Mouse (Mus musculus) ovary, postnatal 36 days (tissue): ENCODE measurements at regions not wholly inside any gene's neighbourhood (a gene's known extent, or its start where the extent isn't known, plus 50 kb on each side); places are given as distances from the start of the nearest gene placed in this dataset.
"Not testable (repeated sequence)": the region's sequence is repeated elsewhere in the genome, so short reads cannot be mapped to it uniquely, and the experiment has no call there.

ENCODE experiments used
- DNase-seq: peaks from one replicate; pipeline ENCODE4 v3.0.0; 2022; ENCODE audit warnings: low spot score, mixed read lengths

DNA sequence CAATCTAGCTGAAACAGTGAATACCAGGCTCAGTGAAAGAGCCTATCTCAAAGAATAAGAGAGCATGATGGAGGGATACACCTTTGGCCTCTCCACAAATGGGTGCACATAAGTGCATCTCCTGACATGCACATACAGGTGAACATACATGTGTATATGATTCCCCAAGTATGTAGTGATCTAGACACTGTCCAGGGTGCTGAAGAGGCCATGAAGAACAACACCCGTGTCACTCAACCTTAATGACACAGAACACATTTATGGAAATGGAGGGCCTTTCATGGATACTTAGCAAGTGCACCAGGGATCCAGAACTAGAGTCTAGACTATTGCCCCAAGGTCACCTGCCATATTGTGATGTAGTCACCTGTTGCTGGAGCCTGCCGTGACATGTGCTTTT, 56.9 kb downstream of the Spata19 start:
- DNase-seq: no peak

DNA sequence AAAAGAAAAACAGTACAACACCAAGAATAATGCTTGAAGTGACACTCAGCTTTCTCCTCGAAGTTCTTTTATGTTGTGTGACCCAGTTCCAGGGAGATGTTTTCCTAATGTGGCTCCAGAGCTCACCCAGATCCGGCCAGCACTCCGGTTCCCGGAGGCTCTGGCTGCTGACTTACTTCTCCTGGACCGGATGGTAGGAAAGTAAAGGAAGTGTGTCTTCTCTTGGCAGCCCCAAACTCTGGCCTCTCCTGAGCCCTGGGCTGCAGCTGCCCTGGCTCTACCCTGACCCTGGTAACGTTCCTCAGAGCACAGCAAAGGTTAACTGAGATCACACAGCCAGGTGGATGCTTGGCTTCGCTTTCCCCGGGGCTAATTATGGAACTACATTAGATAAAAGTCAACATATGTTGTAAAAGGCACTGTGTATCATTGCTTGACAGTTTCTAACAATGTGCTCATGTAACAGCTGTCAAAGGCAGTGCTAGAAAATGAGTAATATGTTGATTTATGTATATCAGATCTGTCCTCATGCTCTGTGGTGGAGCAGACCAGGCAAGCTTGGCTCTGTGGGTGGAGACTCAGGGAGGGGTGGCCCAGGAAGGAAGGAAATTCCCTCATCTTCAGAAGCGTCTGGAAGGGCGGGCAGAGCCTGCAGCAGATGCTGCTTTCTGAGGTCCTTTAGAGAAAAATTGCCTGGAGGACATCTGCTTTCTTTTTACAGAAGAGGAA, 57.5 kb downstream of the Spata19 start:
- no peak for DNase-seq

DNA sequence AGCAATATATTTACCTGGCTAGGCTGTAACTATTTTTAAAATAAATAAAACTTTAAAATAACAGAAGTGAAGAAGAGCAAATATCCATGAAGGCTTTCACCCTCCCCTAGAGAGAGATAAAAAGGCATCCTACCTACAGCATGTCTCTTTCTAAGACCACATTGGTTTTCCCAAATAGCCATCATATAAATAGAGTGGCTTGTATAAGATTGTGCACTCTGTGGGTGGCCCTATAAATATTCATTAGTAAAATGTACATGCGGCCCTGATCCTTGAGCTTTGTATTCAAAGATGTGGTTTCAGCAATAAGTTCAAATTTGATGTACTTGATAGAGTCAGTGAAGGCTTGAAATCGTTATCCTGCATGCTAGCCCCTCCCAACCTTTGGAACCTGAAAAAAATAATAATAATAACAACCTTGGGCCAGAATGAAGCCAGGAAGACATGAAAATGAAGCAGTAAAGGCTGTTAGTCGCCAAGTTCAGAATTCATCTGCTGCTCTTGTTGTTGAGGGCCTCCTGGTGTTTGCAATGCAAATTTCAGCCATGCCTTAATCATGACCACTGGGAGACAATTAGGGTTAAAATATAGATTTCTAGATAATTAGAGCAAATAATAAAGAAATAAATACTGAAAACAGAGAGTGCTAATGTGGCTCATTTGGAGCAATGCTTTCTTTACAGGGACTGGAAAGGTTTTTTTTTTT, 61.9 kb downstream of the Spata19 start:
- no peak for DNase-seq

DNA sequence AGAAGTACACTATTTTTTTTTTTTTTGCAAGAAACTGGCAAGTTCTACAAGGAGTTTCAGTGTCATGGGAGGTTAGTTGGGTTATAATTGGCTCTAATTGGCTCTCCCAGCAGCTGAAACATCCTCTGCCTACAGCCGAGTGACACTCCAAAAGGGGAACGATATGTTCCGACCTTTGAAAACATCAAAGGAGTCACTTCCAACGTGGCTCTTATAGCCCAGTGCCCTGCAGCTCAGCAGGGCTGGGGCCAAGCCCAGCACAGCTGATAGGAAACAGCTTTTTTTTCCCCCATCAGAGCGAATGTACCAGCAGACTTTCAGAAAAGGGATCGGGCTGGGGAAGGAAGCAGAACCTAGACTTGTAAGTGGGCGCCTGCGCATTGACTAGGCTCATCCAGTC, 64.4 kb downstream of the Spata19 start:
- DNase-seq: no peak

GRCm38 (mm10) chr9:27464006-27464405, 67.4 kb downstream of the Spata19 start:
- no peak for DNase-seq

DNA sequence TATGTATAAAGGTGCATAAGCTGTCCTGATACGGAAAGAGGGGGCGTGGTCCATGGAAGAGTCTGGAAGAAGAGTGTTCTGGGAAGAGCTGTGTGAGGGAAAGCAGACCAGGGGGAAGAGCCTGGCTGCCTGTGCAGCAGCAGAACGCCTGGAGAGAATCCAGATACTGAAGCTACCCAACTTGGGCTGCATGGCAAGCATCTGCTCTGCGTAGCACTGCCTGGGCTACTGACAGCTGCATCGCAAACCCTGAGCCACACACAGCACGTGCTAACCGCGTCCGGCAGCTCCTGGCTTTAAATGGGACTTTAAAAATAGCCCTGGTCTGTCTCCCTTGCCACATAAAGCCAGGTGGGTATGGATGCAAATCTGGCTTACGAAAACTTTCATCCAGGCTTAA, 78.9 kb downstream of the Spata19 start:
- DNase-seq: no peak

GRCm38 (mm10) chr9:27476636-27477035, 80.0 kb downstream of the Spata19 start:
- DNase-seq: no peak

DNA sequence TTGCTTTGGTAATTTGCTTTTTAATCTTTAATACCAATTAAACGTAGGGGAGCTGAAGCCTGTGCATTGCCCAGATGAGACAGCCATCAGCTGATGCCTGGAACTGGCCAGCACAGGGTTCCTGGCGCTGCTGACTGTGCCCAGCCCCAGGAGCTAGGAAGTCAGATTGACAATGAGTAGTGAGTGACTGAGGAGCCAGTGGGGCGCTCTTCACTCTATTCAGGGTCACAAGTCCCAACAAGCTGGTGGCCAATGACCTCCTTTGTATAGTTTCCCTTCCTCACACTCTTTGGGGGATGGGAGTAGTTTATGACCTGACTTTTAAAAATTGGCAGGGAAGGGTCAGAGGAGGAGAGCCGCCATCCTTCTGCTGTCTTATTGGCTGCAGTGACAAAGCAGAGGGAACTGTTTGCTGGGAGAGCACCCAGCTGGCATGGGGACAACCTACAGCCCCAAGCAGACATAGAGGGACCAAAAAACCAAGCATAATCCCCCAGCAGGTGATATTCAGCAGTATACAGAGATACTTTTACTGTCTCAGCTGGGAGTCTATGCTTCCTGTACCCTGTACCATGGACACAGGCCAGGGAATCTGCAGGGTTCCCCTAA, 80.6 kb downstream of the Spata19 start:
- no peak for DNase-seq

GRCm38 (mm10) chr9:27478346-27478745, 81.7 kb downstream of the Spata19 start:
- DNase-seq: no peak

- DNase-seq: no peak
Observed at GRCm38 (mm10) chr9:27501816-27502215, 105.2 kb downstream of the Spata19 start.

DNA sequence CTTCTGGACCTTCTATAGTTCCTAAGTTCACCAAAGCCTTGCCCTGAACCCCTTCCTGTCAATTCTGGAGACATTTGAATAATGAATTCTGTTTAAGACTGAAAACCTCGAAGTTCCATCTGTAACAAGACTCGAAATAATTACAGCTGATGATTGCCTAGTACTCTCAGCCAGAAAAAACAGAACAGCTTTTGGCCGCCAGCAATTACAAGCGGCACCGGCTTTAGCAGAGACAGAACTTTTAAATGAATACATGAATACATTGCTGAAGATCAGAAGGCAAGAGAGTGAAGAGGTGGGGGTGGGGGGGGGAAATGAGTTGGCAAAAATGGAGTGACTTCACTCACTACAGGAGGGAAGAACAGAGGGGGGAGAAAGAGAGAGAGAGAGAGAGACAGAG, 112.6 kb downstream of the Spata19 start:
- no peak for DNase-seq

DNA sequence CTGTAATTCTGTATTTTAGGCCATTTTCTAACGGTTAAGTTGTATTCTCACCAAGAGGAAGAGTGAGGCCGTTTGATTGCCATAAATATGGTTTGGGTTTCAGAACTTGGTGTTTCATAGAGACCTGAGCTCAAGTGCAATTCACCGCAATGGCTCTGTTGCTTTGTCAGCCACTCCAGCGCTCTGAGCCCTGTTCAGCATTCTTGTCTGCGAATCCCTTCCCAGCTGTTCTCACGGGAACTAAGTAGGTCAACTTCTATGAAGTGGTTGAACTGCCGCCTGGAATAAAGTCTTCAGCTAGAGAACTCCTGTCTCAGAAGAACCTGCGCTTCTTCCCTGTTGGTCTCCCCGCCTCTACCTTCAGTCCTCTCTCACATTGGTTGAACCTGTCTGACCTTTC, 113.1 kb downstream of the Spata19 start:
- DNase-seq: no peak

GRCm38 (mm10) chr9:27511161-27511560, 114.6 kb downstream of the Spata19 start:
- no peak for DNase-seq

DNA sequence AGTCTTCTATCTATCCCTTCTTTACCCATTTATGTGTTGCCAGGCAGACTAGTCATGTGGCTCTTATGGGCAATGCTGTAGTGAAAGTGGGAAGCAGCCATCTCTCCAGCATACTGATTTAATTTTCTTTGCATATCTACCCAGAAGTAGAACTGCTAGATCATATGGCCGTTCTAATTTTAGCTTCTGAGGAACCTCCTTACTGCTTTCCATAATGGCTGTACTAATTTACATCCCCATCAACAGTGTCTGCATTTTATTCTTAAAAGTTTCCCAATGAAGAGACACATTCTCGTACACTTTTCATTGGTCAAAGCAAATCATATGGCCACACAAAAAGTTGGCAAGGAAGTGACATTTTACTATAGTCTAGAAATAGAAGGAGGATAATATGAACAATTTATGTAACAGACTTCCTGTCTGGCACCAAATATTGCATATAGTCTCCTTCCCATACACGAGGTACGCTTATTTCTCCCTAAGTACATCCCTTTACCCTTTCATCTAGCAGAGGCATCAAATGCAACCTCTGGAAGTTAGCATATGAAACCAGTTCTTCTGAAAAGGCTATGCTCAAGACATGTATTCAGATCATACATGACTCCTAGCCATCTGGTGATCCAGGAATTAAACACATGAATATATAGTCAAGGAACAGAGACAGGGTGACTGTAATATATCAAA, 119.0 kb downstream of the Spata19 start:
- DNase-seq: no peak

DNA sequence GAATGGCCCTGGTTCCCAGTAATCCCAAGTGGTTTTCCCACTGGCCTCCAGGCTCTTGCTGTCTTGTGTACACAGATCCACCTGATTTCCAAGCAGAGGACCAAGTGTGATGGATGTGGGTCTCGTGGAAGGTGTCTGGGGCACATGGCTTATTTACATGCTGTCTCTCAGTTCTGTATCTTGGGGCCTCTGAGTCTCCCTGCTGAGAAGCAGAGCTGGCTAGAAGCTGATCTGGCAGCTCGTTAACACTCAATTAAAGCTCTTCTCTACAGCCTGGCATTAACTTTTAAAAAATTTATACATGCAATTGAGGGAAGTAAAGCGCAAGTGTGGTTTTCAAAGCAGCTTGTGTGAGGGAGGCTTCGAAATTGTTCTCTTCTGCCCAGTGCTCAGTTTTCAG, 121.4 kb downstream of the Spata19 start:
- no peak for DNase-seq

DNA sequence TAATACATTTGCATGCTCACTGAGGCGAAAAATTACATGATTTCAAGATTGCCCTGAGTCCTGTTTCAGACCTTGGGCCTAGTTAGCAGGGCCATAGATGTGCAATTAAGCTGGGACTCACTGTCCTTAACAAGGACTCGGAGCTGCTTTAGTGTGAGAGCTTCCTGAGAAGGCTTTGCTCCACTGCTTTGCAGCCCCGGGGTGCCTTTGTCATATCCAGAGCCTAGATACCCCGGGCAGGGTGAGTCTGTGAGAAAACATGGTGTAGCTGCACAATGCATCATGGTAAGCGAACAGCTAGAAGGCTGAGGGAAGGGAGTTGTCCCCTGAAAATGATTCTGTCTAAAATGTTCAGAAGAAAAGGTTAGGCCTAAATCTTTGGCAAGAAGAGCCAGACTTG, 123.1 kb downstream of the Spata19 start:
- DNase-seq: no peak

DNA sequence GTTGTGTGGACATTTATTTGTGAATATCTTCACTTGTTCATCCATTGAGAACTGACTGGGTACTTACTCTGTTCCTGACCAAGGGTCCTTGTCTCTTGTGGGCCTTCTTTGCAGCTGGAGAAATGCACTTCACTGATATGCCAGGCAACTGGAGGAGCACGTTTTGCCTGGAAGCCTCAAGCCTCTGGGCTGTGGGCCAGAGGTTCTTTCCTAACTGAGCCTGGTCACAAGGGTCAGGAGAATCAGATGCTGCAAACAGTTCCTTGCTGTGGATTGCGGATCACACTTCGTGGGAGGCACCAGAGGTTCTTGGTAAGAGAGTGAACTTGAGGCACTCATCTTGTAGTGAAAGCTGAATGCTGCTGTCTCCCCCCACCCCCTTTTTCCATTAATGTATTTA, 124.6 kb downstream of the Spata19 start:
- no peak for DNase-seq

GRCm38 (mm10) chr9:27526681-27527080, 130.1 kb downstream of the Spata19 start:
- DNase-seq: no peak

- no peak for DNase-seq
Observed at GRCm38 (mm10) chr9:27538480-27538879, 141.9 kb downstream of the Spata19 start.

DNA sequence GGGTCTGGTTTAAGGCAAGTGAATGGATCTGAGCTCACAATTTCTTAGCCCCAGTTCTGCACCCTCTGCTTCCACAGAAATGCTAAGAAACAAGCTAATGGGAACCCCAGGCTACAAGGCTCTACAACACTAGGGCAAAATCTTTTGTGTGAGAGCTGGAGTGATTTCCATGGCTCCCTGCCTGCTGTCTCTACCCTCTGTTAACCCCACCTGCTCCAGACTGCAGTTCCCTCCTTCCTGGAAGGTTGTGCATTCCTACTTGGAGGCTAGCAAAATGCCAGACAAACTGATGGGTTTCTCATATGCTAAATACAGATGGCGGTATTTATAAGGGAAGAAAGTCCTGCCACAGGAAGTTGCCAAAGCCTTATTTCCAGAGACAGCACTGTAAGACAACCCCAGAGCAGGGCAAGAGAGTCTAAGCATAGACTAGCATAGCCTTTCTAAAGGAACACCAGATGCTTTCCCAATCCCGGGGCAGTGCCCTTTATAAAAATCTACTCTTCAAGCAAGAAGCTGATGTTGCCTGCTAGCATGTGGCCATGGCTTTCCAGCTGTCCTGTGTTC, 145.1 kb downstream of the Spata19 start:
- no peak for DNase-seq

GRCm38 (mm10) chr9:27554697-27555096, 158.1 kb downstream of the Spata19 start:
- DNase-seq: not testable (repeated sequence)
